Mouse (Mus musculus) layer of hippocampus, adult 18-20 months (tissue): ENCODE measurements around the gene Il1f8. TPM values are rescaled to one million over a fixed set of nuclear protein-coding genes. Genes with fewer than 3 reads are reported as not detected.
"Not testable (repeated sequence)": the region's sequence is repeated elsewhere in the genome, so short reads cannot be mapped to it uniquely, and the experiment has no call there.

ENCODE experiments used
- DNase-seq, 2 experiments: peaks; one replicate each; pipeline ENCODE4 v3.0.0; 2022; ENCODE audit warnings: low spot score in 2 of 2
- long read RNA-seq: library from polyadenylated mRNA; stranded (forward); transcript quantifications from one replicate; pipeline ENCODE4 v2.0.0, GENCODE M21; 2021
- total RNA-seq, 2 experiments: library from RNA; stranded (reverse); gene quantifications; 2 replicates each; pipeline ENCODE4 v1.2.3; 2021

The Il1f8 gene
- total RNA-seq: not detected
- long read RNA-seq: 0 reads

GRCm38 (mm10) chr2:24152861-24153260, at the start of gene Il1f8:
TSS of gene Il1f8 (plus strand) at chr2:24153161.
- DNase-seq: no peak

- DNase-seq: no peak
Observed at GRCm38 (mm10) chr2:24103619-24104289, 49.2 kb upstream of the Il1f8 start.

GRCm38 (mm10) chr2:24109085-24109484, 43.9 kb upstream of the Il1f8 start:
- no peak for DNase-seq

- no peak for DNase-seq
Observed at GRCm38 (mm10) chr2:24134373-24134772, 18.6 kb upstream of the Il1f8 start.

GRCm38 (mm10) chr2:24181683-24182331, 28.8 kb downstream of the Il1f8 start:
- DNase-seq: peak; percentile 1 to 50

GRCm38 (mm10) chr2:24182423-24183147, 29.6 kb downstream of the Il1f8 start:
- not testable (repeated sequence) for DNase-seq

- DNase-seq: not testable (repeated sequence)
Observed at GRCm38 (mm10) chr2:24184092-24184491, 31.1 kb downstream of the Il1f8 start.

- no peak for DNase-seq
Observed at GRCm38 (mm10) chr2:24186176-24186575, 33.2 kb downstream of the Il1f8 start, which contains the start of gene Il1f9. TSS of gene Il1f9 (plus strand) at chr2:24186476.

GRCm38 (mm10) chr2:24187585-24187984, 34.6 kb downstream of the Il1f8 start:
- DNase-seq: no peak

GRCm38 (mm10) chr2:24188189-24188588, 35.2 kb downstream of the Il1f8 start:
- no peak for DNase-seq

Other genes with a start within 250 kb of the Il1f8 start
- 10 to 100 TPM; 31.1 to 32.3 TPM for gene Hnmt, start 103.8 kb upstream of the Il1f8 start, total RNA-seq
- not detected for gene Tbpl2, start 56.6 kb upstream of the Il1f8 start, total RNA-seq
- not detected for gene Il1f9, start 33.3 kb downstream of the Il1f8 start, total RNA-seq
- not detected for gene Il1f6, start 62.3 kb downstream of the Il1f8 start, total RNA-seq
- gene Il1f5, start 123.8 kb downstream of the Il1f8 start, total RNA-seq: not detected
- gene Il1f10, start 138.0 kb downstream of the Il1f8 start, total RNA-seq: not detected
- gene Il1rn, start 183.7 kb downstream of the Il1f8 start, total RNA-seq: not detected
- gene Psd4, start 214.4 kb downstream of the Il1f8 start, total RNA-seq: 1 to 10 TPM in 1 of 2 experiments, under 1 TPM in 1; 0.81 to 1.0 TPM